Mouse (Mus musculus) monocyte, adult 5-6 weeks (primary cell): ENCODE results near the gene Ramp2. TPM values are rescaled to one million over a fixed set of nuclear protein-coding genes. Genes with fewer than 3 reads are reported as not detected.

Experiments
- ATAC-seq: fragments of 153-309, 156-312 bp; replicated peaks from 2 replicates; pipeline ENCODE4 v1.8.0; 2017; ENCODE audit warnings: mild to moderate bottlenecking; ENCODE audit not compliant: low TSS enrichment, insufficient number of reproducible peaks, severe bottlenecking, poor library complexity, low FRiP score
- total RNA-seq: library from RNA; stranded (forward); fragments of 200-1000, 200-491, 200-594 nt; gene quantifications from 3 replicates; pipeline ENCODE4 v1.2.3, GENCODE M21; 2017

The Ramp2 gene
- total RNA-seq, 1 experiment from 2014 or later = not detected

DNA sequence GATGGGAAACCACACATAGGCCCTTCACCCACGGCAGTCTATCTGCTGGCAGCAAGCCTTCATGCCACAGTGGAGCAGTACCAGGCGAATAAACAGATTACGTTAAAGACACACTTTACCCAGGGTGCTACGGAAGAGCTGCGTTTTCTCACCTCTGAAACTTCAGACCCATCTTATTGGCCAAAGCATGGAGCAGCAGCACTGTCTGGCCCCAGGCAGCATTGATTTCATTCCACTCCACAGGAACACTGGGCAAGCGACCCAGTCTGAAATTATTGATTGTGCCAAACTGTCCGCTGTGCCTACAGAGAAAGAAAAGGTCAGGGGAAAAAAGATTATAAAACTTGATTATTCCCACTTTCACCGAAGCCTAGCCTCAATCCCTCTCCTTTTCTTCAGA is 45.4 kb downstream of the Ramp2 start:
- no peak for ATAC-seq

DNA sequence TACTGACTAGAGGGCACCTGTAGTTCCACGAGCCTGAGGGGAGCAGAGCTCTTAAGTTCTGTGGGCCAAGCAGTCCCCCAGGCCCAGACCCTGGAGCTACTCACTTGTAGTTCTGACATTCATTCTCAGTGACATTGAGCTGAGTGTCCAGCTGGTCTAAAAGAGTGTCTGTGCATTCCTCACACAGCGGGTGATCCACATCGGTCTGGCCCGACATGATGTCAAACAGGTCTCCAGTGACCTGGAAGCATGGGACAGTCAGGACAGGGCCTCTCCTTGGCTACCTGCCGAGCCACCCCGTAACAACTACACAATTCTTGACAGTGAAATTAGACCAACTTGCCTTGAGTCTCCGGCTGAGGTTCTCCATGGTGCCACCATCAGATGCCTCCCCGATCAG is 49.4 kb downstream of the Ramp2 start:
- no peak for ATAC-seq

DNA sequence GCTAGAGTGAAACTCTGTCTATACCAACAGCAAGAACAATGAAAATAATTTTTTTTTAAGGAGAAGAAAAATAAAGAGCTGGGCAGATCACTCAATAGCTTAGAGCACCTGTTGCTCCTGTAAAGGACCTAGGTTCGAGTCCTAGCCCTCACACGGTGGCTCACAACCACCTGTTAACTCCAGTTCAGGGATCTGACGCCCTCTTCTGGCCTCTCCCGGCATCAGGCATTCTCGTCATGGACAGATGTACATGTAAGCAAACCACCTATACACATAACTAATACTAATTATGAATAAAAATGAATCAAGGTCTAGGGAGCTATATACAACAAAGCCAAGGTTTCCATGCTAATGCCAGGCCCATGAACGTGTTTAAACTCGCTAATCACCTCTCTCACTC is 55.1 kb downstream of the Ramp2 start:
- no peak for ATAC-seq

DNA sequence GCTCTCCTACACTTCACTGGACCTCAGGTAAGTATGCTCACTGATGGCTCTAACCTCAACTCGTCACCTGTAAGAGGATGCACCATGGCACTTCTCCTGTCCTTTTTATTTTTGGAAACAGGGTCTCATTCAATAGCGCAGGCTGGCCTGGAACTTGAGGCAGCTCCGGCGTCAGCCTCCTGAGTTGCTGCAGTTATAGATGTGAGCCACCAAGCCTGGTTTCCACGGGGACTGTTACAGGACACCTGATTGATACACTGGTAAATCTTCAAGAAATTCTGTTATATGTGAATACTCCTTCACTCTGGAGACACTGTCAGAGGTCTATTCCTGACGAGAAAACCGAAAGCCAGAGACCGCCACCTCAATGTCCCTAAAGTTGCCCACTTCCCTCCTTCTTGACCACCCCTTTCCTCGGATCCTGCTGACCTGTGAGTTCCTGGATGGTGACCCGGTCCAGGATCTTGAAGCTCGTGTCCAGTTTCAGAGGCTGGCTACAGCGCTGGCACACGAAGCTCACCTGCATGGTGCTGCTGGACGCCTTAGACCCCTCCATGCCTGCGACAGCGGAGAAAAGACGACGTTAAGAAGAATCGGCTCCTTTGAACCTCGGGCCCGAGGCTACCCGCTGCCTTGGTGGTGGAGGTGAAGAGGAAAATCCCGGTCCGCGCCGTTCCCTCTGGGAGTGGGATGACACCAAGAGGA is 55.6 kb downstream of the Ramp2 start:
- ATAC-seq = peak; percentile 14; the same call in 1 of the 2 replicates

DNA sequence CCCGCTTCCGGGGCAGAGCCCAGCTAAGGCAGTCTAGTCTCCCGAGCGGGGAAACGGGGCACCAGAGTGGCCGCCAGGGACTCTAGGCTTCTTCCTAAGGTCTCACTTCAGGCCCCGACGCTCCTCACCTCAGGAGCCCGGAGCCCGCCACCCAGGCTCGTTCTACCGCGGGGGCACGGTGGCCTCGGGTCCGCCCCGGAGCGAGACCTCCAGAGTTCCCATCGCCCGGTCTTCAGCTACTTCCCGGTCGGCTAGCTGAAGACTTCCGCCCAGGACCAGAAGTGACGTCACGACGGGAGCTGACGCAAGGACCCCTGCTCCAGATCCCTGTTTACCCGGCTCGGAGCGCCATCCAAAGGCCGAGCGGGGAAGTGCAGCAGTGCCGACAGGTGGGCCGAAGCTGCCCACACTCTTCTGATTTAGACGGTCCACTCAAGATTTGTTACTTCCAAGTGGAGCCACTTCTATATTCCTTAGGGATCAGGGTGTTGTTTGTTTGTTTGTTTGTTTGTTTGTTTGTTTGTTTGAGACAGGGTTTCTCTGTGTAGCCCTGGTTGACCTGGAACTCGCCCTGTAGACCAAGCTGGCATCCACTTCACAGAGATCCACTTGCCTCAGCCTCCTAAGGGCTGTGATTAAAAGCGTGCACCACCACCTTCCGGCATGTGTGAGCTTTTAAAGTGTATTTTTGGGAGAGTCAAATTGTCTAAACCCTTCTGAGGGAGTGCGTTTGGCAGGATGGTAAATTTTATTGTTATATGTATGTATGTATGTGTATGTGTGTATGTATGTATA is 56.4 kb downstream of the Ramp2 start, which contains the start of gene Becn1:
Becn1 (minus strand) TSS at position 283 of the 795 bp plus-strand sequence.
- peak; percentile 98 for ATAC-seq

DNA sequence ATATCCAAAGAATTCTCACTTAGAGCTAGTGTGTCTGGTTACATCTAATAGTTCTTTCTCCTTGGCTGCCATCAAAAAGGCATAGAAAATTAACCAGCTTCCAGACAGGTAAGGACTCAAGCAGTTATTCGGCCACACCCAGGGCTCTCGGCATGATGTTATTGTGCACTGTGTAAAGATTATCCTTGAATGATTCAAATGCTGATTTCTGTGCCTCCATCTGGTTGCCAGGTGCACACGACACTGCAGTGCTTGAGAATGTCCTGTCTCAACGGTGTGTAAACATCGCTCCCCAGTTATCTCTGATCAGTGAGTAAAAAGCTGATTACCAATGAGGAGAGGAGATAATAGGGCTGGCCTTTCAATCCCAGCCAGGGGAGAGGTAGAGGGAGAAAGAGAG is 61.9 kb downstream of the Ramp2 start:
- no peak for ATAC-seq

Other genes starting within 250 kb of the Ramp2 start
- gene Atp6v0a1, start 236.6 kb upstream of the Ramp2 start, total RNA-seq = 26.0 to 42.7 TPM (median 37.5 TPM) in 3 replicates
- gene Naglu, start 176.0 kb upstream of the Ramp2 start, total RNA-seq = 5.6 to 14.8 TPM (median 9.9 TPM) in 3 replicates
- 0.68 TPM in 1 of 3 replicates, not detected in the others for gene Hsd17b1, start 167.6 kb upstream of the Ramp2 start, total RNA-seq
- gene Coasy, start 163.5 kb upstream of the Ramp2 start, total RNA-seq = 11.4 to 16.6 TPM (median 16.1 TPM) in 3 replicates
- 61.7 to 74.7 TPM (median 71.4 TPM) in 3 replicates for gene Mlx, start 158.8 kb upstream of the Ramp2 start, total RNA-seq
- gene Psmc3ip, start 150.6 kb upstream of the Ramp2 start, total RNA-seq = 5.0 to 6.2 TPM in 2 of 3 replicates, not detected in the other
- gene Retreg3, start 126.1 kb upstream of the Ramp2 start, total RNA-seq = 57.9 to 79.4 TPM (median 63.0 TPM) in 3 replicates
- 8.2 to 25.6 TPM (median 11.0 TPM) in 3 replicates for gene Tubg1, start 126.1 kb upstream of the Ramp2 start, total RNA-seq
- not detected in 3 replicates for gene Tubg2, start 90.1 kb upstream of the Ramp2 start, total RNA-seq
- gene Cntnap1, start 75.5 kb upstream of the Ramp2 start, total RNA-seq = 0.21 to 0.95 TPM (median 0.68 TPM) in 3 replicates
- 2.2 to 6.3 TPM (median 4.0 TPM) in 3 replicates for gene Plekhh3, start 74.7 kb upstream of the Ramp2 start, total RNA-seq
- gene Ccr10, start 70.6 kb upstream of the Ramp2 start, total RNA-seq = 0.38 TPM in 1 of 3 replicates, not detected in the others
- 30.2 to 66.9 TPM (median 42.6 TPM) in 3 replicates for gene Ezh1, start 19.6 kb upstream of the Ramp2 start, total RNA-seq
- gene Vps25, start 7.7 kb downstream of the Ramp2 start, total RNA-seq = 42.7 to 62.9 TPM (median 53.8 TPM) in 3 replicates
- gene Wnk4, start 14.5 kb downstream of the Ramp2 start, total RNA-seq = 0.11 to 1.7 TPM (median 0.19 TPM) in 3 replicates
- 1.8 to 3.2 TPM in 2 of 3 replicates, not detected in the other for gene Cntd1, start 33.0 kb downstream of the Ramp2 start, total RNA-seq
- gene Coa3, start 33.1 kb downstream of the Ramp2 start, total RNA-seq = 18.8 to 43.1 TPM (median 26.8 TPM) in 3 replicates
- 266 to 274 TPM (median 274 TPM) in 3 replicates for gene Becn1, start 56.3 kb downstream of the Ramp2 start, total RNA-seq
- 51.0 to 74.7 TPM (median 73.3 TPM) in 3 replicates for gene Psme3, start 70.2 kb downstream of the Ramp2 start, total RNA-seq
- gene Aoc2, start 79.0 kb downstream of the Ramp2 start, total RNA-seq = 0.53 to 3.6 TPM (median 1.8 TPM) in 3 replicates
- not detected in 3 replicates for gene Aoc3, start 84.6 kb downstream of the Ramp2 start, total RNA-seq
- gene G6pc, start 121.5 kb downstream of the Ramp2 start, total RNA-seq = not detected in 3 replicates
- gene Aarsd1, start 171.6 kb downstream of the Ramp2 start, total RNA-seq = 15.4 to 24.5 TPM (median 20.8 TPM) in 3 replicates
- 5.1 TPM in 1 of 3 replicates, not detected in the others for gene Gm27029, start 178.8 kb downstream of the Ramp2 start, total RNA-seq
- 5.2 to 9.8 TPM (median 8.1 TPM) in 3 replicates for gene Rundc1, start 179.1 kb downstream of the Ramp2 start, total RNA-seq
- 2.7 TPM in 1 of 3 replicates, not detected in the others for gene Ptges3l, start 179.3 kb downstream of the Ramp2 start, total RNA-seq
- gene Rpl27, start 196.3 kb downstream of the Ramp2 start, total RNA-seq = 465 to 1,168 TPM (median 1,010 TPM) in 3 replicates
- gene Ifi35, start 202.4 kb downstream of the Ramp2 start, total RNA-seq = 65.6 to 68.1 TPM (median 67.1 TPM) in 3 replicates
- gene Rnd2, start 219.0 kb downstream of the Ramp2 start, total RNA-seq = not detected in 3 replicates
- gene Vat1, start 220.2 kb downstream of the Ramp2 start, total RNA-seq = 13.9 to 14.1 TPM (median 13.9 TPM) in 3 replicates